Mouse (Mus musculus): ENCODE data around the gene Zfp607b.

GRCm38 (mm10) chr7:27688246-27688788 lies 823 bp upstream of the Zfp607b start:
- TF ChIP-seq CTCF (IDR thresholded peaks at IDR 0.05; ENCODE audit: low read depth, low read length) (no peak), GATA1 (IDR thresholded peaks at IDR 0.05; ENCODE audit: borderline replicate concordance, low read length) (no peak), TAL1 (conservative IDR thresholded peaks at IDR 0.05; ENCODE audit: low read depth, low read length) (no peak)
